Mouse (Mus musculus) embryonic fibroblast, embryonic 13.5 days (primary cell): ENCODE measurements around the gene Agap3. TPM values are rescaled to one million over a fixed set of nuclear protein-coding genes. Genes with fewer than 3 reads are reported as not detected.

Experiments used
- H3K27ac ChIP-seq: 2 replicates; pipeline ENCODE4 v1.5.1; 2012; ENCODE audit warnings: low read length, control low read depth, inconsistent platforms; ENCODE audit not compliant: insufficient read depth
- H3K4me1 ChIP-seq: 2 replicates; pipeline ENCODE4 v1.6.1; 2011; ENCODE audit warnings: low read length; ENCODE audit not compliant: control insufficient read depth, insufficient read depth
- H3K4me3 ChIP-seq: 2 replicates; pipeline ENCODE4 v1.5.1; 2011; ENCODE audit warnings: mild to moderate bottlenecking, control low read depth, low read length; ENCODE audit not compliant: insufficient read depth
- CTCF ChIP-seq: IDR thresholded peaks from 2 replicates; pipeline ENCODE4 v1.5.1; 2011; ENCODE audit warnings: mild to moderate bottlenecking, control low read depth, low read length, moderate library complexity, borderline replicate concordance; ENCODE audit not compliant: insufficient read depth
- POLR2A ChIP-seq: IDR thresholded peaks from 2 replicates; pipeline ENCODE4 v1.6.1; 2011; ENCODE audit warnings: low read depth, mild to moderate bottlenecking, control low read depth, low read length, moderate library complexity
- polyA plus RNA-seq: library from polyadenylated mRNA; stranded (reverse); fragments of >200 nt; gene quantifications from 2 replicates; pipeline ENCODE4 v1.2.4, GENCODE M21; 2011; ENCODE audit warnings: low read depth; ENCODE audit not compliant: missing spikeins, insufficient read length

Agap3 gene
- polyA plus RNA-seq, 1 experiment, result 31.2 TPM

- TF ChIP-seq POLR2A (no peak), CTCF (no peak)
- Histone ChIP-seq H3K27ac (no peak overlapping the region), H3K4me1 (peaks cover 4% of the 10 kb centered on the region), H3K4me3 (peak overlapping the region; percentile 3; the same call in 1 of the 2 replicates)
These were observed 24.0 kb upstream of the Agap3 start for GRCm38 (mm10) chr5:24427981-24428402.

- TF ChIP-seq CTCF, result no peak
- peak; percentile 43; the same call in 1 of the 2 replicates for TF ChIP-seq POLR2A
- peaks cover 4% of the 10 kb centered on the region for H3K4me1 ChIP-seq
- H3K27ac ChIP-seq, result no peak overlapping the region
- H3K4me3 ChIP-seq, result peak overlapping the region; percentile 3; the same call in 1 of the 2 replicates
These were observed 23.4 kb upstream of the Agap3 start for GRCm38 (mm10) chr5:24428596-24428995.

- no peak overlapping the region for H3K27ac ChIP-seq
- TF ChIP-seq POLR2A (no peak), CTCF (no peak)
- H3K4me1 ChIP-seq, result no peaks in the 10 kb centered on the region
- no peak overlapping the region for H3K4me3 ChIP-seq
These were observed 18.0 kb upstream of the Agap3 start for GRCm38 (mm10) chr5:24433993-24434392.

- Histone ChIP-seq H3K27ac (no peak overlapping the region), H3K4me3 (no peak overlapping the region), H3K4me1 (peaks cover 4% of the 10 kb centered on the region; the same call in 1 of the 2 replicates)
- TF ChIP-seq POLR2A, result no peak
- TF ChIP-seq CTCF, result no peak
These were observed 10.8 kb upstream of the Agap3 start for GRCm38 (mm10) chr5:24441187-24441586.

- TF ChIP-seq CTCF (no peak), POLR2A (no peak; the same call in 1 of the 2 replicates)
- Histone ChIP-seq H3K4me3 (no peak overlapping the region), H3K4me1 (peaks cover 4% of the 10 kb centered on the region; the same call in 1 of the 2 replicates), H3K27ac (no peak overlapping the region)
These were observed 9.9 kb upstream of the Agap3 start for GRCm38 (mm10) chr5:24442029-24442428.

GRCm38 (mm10) chr5:24443204-24443603 is 8.8 kb upstream of the Agap3 start:
- H3K4me1 ChIP-seq, result peaks cover 4% of the 10 kb centered on the region; the same call in 1 of the 2 replicates
- TF ChIP-seq POLR2A (no peak; the same call in 1 of the 2 replicates), CTCF (no peak)
- H3K4me3 ChIP-seq, result no peak overlapping the region
- no peak overlapping the region for H3K27ac ChIP-seq

GRCm38 (mm10) chr5:24443927-24444326 is 8.1 kb upstream of the Agap3 start:
- Histone ChIP-seq H3K27ac (no peak overlapping the region), H3K4me3 (peak overlapping the region; percentile 75), H3K4me1 (peaks cover 4% of the 10 kb centered on the region; the same call in 1 of the 2 replicates)
- TF ChIP-seq POLR2A (peak; percentile 19; the same call in 1 of the 2 replicates), CTCF (no peak)

GRCm38 (mm10) chr5:24444746-24445427 is 7.1 kb upstream of the Agap3 start, which contains the start of gene Fastk:
Gene Fastk (minus strand): TSS chr5:24445287.
- peak within 1 kb of the TSS; percentile 55 for H3K27ac ChIP-seq
- peak within 1 kb of the TSS; percentile 75 for H3K4me3 ChIP-seq
- no peak for TF ChIP-seq CTCF
- TF ChIP-seq POLR2A, result no peak; the same call in none of the 2 replicates
- H3K4me1 ChIP-seq, result peaks cover 4% of the 10 kb centered on the region; the same call in 1 of the 2 replicates

- TF ChIP-seq POLR2A (no peak), CTCF (no peak)
- Histone ChIP-seq H3K4me3 (peak overlapping the region; percentile 40), H3K4me1 (peaks cover 4% of the 10 kb centered on the region; the same call in 1 of the 2 replicates), H3K27ac (peak overlapping the region; percentile 28; the same call in 1 of the 2 replicates)
These were observed 6.4 kb upstream of the Agap3 start for GRCm38 (mm10) chr5:24445428-24446080.

- no peak for TF ChIP-seq POLR2A
- no peak for TF ChIP-seq CTCF
- Histone ChIP-seq H3K4me1 (peaks cover 4% of the 10 kb centered on the region; the same call in 1 of the 2 replicates), H3K27ac (no peak overlapping the region), H3K4me3 (no peak overlapping the region)
These were observed 5.3 kb upstream of the Agap3 start for GRCm38 (mm10) chr5:24446630-24447029.
